Mouse (Mus musculus) retina, embryonic 14.5 days (tissue): ENCODE data around the gene Tmem248.

Experiments used
- DNase-seq: peaks from one replicate; pipeline ENCODE4 v3.0.0-alpha.2; 2015; ENCODE audit warnings: low spot score

Gene Tmem248

DNA sequence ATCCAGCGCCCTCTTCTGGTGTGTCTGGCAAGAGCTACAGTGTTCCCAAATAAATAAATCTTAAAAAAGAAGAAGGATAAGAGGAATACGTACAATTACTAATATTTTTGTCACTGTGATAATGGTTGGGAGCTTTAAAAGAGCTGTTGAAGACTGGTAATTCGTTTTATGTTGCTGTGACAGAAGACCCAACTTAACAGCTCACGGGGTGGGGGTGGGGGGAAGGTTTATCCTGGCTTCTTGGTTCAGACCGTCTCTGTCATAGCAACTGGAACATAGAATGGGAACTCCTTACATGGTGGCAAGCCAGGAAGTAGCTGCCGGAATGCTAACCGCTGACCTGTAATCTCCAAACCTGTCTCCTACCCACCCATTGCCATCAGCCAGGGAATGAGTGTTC, at the start of gene Tmem248:
Tmem248 (plus strand) TSS at position 301 of the 400 bp plus-strand sequence.
- DNase-seq = no peak

GRCm38 (mm10) chr5:130169109-130169508, 47.8 kb upstream of the Tmem248 start:
- no peak for DNase-seq

- DNase-seq = no peak
Measured at GRCm38 (mm10) chr5:130170666-130171422, 46.0 kb upstream of the Tmem248 start.

- peak; percentile 89 for DNase-seq
Measured at GRCm38 (mm10) chr5:130171423-130171954, 45.4 kb upstream of the Tmem248 start, which contains the start of gene Rabgef1. Rabgef1 (plus strand) TSS chr5:130171798.

- peak; percentile 31 for DNase-seq
Measured at GRCm38 (mm10) chr5:130171956-130172601, 44.8 kb upstream of the Tmem248 start.

- no peak for DNase-seq
Measured at GRCm38 (mm10) chr5:130173012-130173411, 43.9 kb upstream of the Tmem248 start.

DNA sequence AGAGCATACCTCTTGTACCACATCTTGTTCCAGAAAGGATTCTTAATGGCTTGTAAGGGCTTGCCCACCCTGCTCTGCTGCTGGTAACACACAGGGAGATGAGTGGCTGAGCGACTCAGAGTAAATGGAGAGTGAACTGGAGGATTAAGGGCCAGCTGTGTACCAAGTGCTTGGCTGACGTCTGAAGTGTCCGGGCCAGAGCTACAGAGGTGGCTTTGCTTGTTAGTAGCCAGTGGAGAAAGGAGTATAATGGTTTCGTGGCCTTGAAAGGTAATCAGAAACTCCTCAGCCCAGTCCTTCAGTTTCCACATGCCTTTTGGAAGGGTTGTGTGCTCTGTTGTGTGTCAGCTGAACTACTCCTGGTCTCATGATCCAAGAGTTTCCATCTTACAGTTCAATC, 39.0 kb upstream of the Tmem248 start:
- peak; percentile 20 for DNase-seq

- peak; percentile 35 for DNase-seq
Measured at GRCm38 (mm10) chr5:130180362-130180761, 36.5 kb upstream of the Tmem248 start.

DNA sequence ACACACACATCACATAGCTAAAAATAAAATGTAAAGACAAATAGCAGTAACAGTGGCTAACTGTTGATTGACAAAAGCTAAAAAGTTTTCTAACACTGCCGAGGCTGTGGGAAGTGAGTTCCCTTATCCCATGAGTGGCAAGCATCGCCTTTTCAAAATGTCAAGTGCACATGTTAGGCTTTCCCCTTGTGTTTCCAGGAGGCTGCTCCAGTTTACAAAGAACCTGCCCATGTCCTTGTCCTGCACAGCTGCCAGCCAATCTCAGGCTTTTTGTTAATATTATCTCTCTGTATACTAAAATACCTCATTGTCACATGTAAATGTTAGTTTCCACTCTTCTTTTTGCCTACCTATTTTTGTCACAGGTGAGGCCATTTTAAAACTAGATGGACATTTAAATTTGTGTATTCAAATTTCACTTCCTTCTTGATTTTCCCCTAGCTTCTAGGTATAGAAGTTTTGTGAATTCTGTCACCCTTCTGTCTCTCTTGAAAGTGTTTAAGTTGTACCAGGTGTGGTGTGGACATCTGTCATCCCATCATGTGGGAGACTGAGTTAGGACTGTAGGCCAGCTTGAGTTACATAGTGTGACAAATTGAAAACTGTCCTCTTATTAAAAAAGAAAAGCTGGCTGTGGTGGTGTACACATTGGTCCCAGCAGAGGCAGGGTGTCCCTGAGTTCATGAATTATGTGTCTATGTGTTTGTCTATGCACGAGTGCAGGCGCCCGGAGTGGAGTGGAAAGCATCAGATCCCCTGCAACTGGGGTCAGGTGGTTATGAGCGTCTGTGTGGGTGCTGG, 34.9 kb upstream of the Tmem248 start:
- DNase-seq = no peak

GRCm38 (mm10) chr5:130182541-130182821, 34.4 kb upstream of the Tmem248 start:
- DNase-seq = no peak

GRCm38 (mm10) chr5:130184193-130184856, 32.6 kb upstream of the Tmem248 start:
- no peak for DNase-seq

- no peak for DNase-seq
Measured at GRCm38 (mm10) chr5:130185312-130185711, 31.6 kb upstream of the Tmem248 start.

GRCm38 (mm10) chr5:130187383-130187782, 29.5 kb upstream of the Tmem248 start:
- peak; percentile 38 for DNase-seq

GRCm38 (mm10) chr5:130190909-130191308, 26.0 kb upstream of the Tmem248 start:
- DNase-seq = no peak

GRCm38 (mm10) chr5:130191865-130192264, 25.0 kb upstream of the Tmem248 start:
- no peak for DNase-seq

DNA sequence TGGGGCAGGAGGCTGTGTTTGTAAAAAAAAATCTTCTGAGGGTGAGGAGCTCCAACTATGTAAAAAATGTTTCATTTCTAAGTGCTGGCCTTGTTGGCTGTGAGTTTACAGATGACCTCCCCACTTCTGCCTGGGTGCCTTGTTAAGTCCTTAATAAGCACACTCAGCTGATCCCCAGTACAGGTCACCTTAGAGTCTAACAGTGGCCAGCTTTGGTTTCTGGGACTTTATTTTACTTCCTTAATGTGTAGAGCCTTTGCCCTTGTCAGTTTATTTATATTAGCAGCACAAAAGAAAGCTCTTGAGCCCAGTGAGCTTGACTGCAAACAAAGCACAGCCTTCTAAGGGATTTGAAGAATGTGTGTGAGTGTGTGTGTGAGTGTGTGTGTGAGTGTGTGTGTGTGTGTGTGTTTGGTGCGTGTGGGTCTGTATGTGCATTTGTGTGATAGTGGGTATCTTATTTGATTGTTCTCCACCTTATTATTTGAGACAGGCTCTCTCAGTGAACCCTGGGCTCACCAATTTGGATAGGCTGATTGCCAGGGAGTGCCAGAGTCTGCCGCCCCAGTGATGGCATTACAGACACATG, 24.4 kb upstream of the Tmem248 start:
- DNase-seq = no peak

GRCm38 (mm10) chr5:130193760-130194159, 23.1 kb upstream of the Tmem248 start:
- no peak for DNase-seq

- DNase-seq = no peak
Measured at GRCm38 (mm10) chr5:130196307-130196706, 20.6 kb upstream of the Tmem248 start.

DNA sequence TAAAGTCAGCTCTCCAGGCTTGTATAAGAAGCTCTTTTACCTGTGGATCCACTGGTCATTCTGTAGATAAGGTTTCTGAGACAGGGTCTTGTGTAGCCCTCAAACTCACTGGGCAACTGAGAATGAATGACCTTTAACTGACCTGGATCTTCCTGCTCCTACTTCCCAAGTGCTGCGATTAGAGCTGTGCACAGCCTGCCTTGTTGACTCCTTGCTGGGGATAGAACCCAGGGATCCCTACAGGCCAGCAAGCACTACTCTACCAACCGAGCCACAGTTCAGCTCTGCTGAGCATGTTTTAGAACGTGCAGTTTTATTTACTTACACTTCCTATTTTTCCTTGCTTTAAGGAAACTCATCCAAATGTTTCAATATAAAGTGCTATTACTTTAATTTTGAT, 19.4 kb upstream of the Tmem248 start:
- no peak for DNase-seq

DNA sequence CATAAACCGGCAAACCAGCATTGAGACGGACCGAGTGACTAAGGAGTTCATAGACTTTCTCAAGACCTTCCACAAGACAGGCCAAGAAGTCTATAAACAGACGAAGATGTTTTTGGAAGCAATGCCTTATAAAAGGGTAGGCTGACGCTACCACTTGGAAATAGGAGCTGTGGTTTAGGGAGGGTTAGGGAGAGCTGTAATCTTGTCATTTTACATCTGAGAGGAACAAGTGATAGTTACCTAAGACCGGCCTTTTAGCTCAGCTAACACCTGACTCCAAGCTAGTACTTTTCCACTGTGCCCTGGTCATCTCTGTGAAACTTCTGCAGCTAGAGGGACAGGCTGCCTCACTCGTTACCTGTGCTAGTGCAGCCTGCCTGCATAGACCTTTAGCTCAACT, 18.9 kb upstream of the Tmem248 start:
- no peak for DNase-seq

DNA sequence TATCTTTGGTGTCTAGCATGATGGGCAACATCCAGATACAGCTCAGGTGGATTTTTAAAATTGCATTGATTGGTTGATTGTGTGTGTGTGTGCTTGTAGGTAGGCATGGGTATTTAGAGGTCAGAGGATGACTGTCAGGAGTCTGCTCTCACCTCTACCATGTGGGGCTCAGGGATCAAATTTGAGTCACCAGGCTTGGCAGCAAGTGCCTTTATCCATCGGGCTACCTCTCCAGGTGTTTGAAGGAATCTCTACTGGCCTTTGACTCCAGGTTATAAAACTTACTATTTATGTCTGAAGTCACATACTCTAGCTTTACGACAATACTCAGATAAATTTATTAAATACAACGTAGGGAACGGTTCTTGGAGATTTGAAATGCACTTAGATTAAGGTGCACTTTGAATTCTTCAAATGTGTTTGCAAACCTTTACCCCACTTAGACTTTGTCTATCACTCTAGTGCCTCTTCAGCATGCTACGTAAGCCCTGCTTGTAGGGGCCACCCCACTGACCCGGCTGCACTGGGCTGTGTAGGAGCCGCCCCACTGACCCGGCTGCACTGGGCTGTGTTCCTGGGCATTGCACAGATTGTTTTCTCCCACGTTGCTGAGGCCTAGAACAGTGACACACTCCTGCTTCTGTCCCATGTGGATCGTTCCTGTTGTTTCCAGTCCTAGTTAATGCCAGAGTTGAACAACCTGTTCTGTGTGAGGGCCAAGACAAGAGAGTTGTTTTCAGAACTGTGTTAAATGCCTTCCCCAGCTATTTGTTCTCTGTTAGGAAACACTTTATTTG, 16.4 kb upstream of the Tmem248 start:
- DNase-seq = no peak
